Mouse (Mus musculus) ES-E14 (cell line): Measurements from ENCODE around the gene Txndc2.

Experiments used
- CHD2 ChIP-seq: IDR thresholded peaks from 2 replicates; pipeline ENCODE4 v1.6.1; 2014; ENCODE audit warnings: mild to moderate bottlenecking, low read depth, low read length, inconsistent platforms
- HCFC1 ChIP-seq: IDR thresholded peaks from 2 replicates; pipeline ENCODE4 v1.6.1; 2012; ENCODE audit warnings: low read length, inconsistent platforms, borderline replicate concordance; ENCODE audit not compliant: insufficient read depth
- MAFK ChIP-seq: IDR thresholded peaks from 2 replicates; pipeline ENCODE4 v1.6.1; 2014; ENCODE audit warnings: mild to moderate bottlenecking, low read depth, low read length, inconsistent platforms; ENCODE audit not compliant: insufficient read depth
- ZC3H11A ChIP-seq: IDR thresholded peaks from 2 replicates; pipeline ENCODE4 v1.6.1; 2012; ENCODE audit warnings: low read depth, mild to moderate bottlenecking, inconsistent platforms, low read length, borderline replicate concordance

GRCm38 (mm10) chr17:65669061-65669460 is 27.1 kb upstream of the Txndc2 start:
- TF ChIP-seq MAFK (no peak), ZC3H11A (no peak), CHD2 (no peak), HCFC1 (no peak)
